Mouse (Mus musculus): ENCODE results near the gene Ephx1. TPM values are rescaled to one million over a fixed set of nuclear protein-coding genes. Genes with fewer than 3 reads are reported as not detected.
"Not testable (repeated sequence)": the region's sequence is repeated elsewhere in the genome, so short reads cannot be mapped to it uniquely, and the experiment has no call there.

Gene Ephx1
- total RNA-seq, 2 experiments from 2014 or later = 29.3 to 31.4 TPM

DNA sequence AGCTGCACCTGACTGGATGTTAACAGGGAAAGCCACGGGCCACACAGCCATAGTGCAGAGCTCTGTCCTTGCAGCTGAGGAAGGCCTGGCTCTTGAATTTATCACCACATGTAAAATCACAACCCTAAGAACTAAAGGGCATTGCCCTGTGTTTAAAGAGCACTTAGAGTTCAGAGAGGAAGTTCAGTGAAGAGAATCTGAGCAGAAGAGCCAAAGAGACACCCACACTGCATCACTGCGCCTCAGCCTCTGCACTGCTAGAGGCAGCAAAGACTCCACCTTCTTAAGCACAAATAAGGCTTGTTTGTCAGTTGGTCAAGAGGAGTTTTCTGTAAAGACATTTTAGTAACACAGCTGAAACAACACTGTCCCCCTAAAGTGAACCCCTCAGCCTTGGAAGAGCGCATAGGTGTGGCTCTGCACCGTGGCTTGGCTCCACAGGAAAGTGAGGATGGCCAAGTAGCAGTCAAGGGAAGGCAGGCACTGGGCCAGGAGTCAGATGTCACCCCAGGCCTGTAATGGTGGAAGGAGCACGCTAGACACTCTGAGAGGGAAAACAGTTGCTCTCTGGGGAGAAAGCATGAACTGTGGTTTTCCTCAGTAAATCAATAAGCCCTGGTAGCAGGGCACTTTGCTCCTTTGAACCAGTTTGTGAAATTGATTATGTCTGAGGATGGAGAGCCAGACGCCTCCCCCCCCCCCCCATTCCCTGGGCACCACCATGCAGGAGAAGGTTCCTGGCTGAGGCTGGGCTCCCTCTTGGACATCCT, 5.8 kb downstream of the Ephx1 start:
- DNase-seq (ENCODE audit: low spot score in 2 of 2) = peak; percentile 51 to 75

DNA sequence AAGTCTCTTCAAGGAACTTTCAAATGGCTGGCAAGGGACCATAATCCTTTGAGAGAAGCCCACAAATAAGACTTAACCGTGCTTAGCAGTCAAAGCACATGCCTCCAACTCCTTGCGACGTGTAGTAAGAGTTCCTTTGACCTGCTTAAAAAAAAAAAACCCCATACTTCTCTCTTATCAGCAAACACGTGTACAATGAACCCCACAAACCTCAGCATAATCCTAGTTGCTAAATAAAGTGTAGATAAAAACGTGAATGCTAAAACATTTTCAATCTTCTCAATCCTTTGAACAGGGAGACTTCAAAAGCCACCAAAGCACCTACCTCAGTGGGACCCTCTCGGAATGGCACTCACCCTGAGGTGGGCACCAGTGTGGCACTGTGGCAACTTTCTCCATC, 7.3 kb downstream of the Ephx1 start:
- no peak for DNase-seq (ENCODE audit: low spot score in 2 of 2)

DNA sequence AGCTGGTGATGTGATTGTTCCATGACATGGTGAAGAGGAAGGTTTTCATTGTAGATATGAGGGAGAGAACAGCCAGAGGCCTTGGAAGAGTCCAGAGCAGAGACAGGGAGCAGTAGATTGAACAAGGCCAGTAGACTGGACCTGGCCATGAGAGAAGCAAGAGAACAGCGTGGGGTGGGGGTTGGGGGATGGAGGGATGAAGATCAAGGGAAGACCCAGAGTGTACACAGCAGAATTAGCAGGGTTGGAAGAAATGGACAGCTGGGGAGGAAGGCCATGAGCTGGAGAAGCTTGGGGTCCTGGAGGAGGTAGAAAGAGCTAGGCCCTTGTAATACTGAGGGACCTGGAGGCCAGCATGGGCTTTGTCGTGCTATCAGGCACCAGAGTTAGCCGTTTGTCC, 8.3 kb downstream of the Ephx1 start:
- DNase-seq (ENCODE audit: low spot score in 2 of 2) = no peak

DNA sequence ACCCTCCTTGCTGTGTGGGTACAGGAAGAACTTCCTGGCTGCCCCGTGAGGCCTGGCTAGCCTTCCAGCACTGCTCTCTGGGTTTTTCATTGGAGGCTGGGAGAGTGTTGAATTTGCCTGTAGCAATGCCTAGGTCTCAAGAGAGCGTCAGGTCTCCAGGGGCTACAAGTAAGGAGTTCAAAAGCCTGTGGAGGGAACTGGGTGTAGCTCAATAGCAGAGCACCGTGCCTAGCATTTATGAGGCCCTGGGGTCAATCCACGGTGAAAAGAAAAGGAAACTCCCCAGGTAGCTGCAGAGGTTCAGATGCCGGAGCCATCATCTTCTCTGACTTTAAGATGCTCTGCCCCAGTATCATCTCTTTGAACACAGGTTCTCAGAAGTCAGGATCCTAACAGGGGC, 9.1 kb downstream of the Ephx1 start:
- DNase-seq (ENCODE audit: low spot score in 2 of 2) = no peak

DNA sequence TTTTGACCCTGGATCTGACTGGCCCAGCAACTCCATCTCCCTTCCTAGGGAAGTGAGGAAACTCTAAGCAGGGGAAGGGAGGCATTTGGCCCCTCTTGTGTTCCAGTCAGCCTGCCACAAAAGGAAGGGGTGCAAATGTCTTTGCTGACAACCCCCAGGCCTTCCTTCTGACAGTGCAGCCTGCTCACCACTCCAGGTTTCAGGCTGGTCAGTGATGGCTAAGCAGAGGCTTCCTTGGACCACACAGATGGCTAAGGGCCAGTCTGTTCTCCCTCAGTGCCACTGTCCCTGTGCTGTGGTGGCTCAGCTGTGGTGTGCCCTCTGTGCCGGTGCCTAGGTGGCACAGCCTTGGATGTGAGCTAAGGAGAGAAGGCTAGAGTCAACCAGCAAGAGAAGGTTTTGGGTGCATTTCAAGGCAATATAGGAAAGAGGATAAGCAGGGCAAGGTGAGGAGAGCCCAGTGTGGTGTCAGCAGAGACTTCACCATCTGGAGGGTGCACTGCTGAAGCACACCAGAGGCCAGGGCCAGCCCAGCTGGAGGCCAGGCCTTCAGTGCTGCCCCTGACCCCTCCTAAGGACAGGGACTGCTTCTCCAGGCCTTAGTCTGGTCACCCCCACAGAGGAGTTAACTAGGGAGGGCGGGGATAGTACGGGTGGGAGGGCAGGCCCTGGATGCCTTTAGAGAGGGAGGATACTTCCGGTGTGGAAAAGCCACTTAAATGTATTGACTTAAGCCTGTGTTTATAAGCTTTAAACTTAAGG, 10.4 kb downstream of the Ephx1 start:
- DNase-seq (ENCODE audit: low spot score in 2 of 2) = no peak

DNA sequence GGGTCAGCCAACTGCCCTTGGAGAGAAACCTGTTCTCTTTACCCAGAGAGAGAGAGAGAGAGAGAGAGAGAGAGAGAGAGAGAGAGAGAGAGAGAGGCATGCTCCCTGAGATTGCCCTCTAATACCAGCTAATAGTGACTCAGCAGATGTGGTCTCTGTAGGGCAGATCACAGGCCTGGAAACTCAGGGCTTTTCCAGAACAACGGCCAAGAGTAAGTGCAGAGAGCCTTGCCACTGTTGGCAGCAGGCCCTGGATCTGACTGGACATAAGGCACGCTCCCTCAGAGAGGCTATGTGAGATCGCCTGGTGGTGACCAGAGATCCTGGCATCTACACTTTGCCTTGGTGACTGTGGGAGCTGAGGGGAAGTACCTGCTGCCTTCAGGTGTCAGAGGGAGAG, 10.9 kb downstream of the Ephx1 start:
- DNase-seq (ENCODE audit: low spot score in 2 of 2) = peak in 1 of 2 experiments; percentile 70

DNA sequence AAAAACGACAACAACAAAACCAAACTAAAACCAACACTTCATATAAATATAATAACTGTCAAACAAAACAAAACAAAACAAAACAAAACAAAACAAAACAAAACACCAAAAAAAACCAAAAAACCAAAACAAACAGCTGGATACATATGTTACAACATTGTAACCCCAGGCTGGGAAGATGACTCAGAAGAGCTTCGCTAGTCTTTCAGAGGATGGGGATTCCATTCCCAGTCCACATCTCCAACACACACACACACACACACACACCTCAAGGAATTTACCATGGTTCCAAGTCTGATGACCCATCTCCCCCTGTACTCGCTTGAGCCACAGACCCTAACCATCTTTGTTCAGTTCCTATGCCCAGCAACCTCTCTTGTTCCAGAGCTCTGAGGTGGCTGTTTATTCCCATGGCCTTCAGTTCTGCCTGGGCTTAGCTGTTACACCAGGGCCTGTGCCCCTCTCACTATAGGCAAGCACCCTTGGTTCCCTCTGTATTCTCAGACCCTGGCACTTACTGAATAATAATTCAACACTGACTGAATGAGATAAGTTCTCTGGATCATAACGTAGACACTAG, 11.6 kb downstream of the Ephx1 start:
- no peak for DNase-seq (ENCODE audit: low spot score in 2 of 2)

DNA sequence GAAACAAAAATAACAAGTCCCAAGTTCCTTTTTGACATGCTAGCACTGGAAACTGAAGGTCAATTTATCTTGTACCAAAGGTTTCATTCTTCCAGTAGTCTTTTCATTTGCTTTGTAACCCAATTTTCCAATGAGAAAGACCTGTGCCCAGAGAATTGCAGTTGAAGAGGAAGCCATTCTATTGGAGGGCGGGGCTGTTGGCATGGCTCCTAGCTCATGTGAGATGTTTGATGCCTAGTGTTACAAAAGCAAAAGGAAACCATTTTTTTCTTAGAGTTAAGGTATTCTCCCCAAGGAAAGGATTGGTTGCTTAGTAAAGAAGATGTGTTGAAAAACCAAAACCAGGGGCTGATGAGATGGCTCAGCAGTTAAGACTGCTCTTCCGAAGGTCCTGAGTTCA, 12.4 kb downstream of the Ephx1 start:
- no peak for DNase-seq (ENCODE audit: low spot score in 2 of 2)

DNA sequence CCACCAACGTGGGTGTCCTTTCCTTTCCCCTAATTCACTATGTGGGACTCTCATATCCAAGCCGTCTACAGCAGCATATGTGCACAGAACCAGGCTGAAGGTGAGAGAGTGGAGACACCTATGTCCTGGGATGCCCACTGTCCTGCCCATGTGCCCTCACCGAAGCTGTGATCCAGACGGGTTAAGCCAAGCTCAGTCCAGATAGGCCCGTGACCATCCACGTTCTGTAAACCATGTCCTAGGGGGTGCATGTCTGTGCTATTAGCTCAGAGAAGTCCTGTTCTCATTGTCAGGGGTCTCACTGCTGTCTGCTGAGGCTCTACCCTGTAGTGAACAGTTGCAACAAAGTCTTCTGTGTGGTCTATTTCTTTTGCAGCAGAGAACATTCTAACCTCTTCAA, 12.9 kb downstream of the Ephx1 start:
- DNase-seq (ENCODE audit: low spot score in 2 of 2) = no peak

DNA sequence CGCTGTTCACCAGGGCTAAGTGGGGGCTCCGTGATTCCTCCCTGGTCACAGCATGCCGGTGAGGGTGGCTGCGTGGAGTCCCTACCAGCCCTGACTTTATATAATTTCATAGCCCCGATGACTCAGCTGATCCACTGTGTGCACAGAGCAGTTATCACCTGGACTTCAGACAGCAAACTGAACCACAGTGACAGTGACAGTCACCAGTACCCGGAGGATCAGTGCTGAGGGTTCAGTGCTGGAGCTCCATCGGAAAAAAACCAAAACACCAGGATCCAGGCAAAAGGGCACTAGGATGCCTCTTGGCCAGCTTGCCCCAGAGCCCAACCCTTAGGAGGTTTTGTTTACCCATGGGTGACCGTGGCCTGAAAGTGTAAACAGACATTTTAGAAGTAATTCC, 15.4 kb downstream of the Ephx1 start:
- DNase-seq (ENCODE audit: low spot score in 2 of 2) = no peak

DNA sequence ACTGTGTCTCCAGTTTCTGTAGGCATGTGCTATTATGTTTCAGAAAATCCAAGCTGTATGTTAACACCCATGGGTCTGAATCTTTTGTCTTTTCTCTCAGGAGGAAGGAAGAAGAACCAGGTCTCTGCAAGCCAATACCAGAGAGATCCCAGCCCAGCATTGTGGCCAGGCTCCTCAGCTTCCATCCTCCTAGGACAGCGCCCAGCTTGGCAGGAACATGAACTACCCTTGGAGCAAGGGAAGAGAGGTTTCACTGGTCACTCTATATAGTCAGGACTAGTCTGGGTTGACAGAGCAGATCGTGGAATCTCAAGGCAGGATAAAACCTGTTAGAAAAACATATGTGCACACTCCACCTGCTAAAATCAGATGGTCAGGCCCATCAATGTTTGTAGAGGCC, 16.9 kb downstream of the Ephx1 start:
- DNase-seq (ENCODE audit: low spot score in 2 of 2) = no peak

DNA sequence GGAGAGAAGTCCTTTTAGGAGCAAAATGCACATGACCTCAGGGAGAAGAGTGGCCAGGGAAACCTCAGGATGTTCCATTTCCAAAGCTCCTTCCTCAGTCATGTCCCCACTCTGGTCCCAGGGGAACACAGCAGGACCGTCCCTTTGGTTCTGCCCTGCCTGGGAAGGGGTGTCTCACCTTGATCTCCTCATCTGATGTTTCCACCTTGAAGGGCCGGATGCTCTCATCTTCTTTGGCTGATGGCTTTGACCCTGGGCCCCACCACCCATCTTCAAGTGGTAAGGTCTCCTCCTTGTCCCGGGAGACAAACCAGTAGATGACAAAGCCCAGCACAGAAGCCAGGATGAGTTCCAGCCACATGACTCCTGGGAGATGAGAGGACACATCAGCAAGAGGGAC, 19.1 kb downstream of the Ephx1 start:
- no peak for DNase-seq (ENCODE audit: low spot score in 2 of 2)

DNA sequence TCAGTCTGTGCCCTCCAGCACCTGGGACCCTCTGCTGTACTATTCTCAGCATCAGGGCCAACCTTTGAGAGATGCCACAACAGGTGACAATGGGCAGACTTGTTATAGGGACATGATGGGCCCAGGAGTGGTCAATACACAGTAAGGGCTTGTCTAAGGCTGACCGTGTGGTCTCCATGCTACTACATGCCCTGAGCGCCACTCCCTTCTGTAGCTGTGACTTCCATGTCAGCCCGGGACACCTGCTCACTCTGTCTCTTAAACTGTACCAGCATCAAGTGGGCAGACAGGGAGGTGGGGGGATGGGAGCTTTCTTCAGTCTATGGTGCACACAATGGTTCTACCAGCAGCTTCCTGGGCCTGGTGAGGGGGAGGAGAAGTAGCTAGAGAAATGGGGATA, 19.5 kb downstream of the Ephx1 start:
- DNase-seq (ENCODE audit: low spot score in 2 of 2) = no peak

DNA sequence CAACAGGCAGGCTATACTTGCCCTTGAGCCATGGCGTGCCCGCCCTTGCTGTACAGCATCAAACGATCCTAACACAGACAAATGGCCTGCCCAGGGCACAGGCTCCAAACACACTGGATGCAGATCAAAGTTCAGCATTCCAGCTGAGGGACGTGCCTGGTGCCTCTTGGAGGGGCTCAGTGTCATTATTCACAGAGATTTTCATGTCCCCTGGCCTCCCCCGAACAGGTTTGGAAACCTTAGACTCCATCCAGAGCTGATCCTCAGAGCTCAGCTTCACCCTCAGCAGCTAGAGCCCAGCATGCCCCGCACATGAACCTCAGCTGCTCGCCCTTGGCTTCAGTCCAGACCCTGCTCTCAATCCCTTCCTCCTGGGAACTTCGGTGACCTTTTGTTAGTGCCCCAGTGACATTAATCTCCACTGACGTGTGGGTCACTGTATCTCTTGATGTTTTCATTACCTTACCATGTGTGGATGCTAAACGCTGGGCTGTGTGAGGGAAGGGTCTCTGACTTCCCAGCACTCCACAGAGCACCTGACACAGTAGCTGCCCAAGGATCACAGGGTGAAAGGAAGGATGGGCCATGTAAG, 20.1 kb downstream of the Ephx1 start:
- no peak for DNase-seq (ENCODE audit: low spot score in 2 of 2)

DNA sequence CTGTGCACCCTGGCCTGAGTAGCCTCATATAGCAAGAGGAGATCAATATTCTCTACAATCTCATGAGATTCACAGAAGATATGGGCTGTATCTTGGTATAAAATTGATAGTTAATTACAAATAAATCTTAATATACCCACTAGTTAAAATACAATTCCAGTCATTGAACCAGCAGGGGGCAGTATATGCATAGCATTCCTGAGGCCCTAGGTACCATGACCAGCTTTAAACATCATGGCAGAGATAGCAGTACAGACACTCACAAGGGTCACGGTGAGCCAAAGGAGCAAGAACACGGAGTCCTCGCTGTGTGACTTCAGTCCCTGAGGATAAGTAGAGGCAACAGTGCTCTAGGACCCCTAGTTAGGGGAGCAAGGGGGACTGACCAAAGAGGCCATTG, 28.6 kb downstream of the Ephx1 start:
- no peak for DNase-seq (ENCODE audit: low spot score in 2 of 2)

DNA sequence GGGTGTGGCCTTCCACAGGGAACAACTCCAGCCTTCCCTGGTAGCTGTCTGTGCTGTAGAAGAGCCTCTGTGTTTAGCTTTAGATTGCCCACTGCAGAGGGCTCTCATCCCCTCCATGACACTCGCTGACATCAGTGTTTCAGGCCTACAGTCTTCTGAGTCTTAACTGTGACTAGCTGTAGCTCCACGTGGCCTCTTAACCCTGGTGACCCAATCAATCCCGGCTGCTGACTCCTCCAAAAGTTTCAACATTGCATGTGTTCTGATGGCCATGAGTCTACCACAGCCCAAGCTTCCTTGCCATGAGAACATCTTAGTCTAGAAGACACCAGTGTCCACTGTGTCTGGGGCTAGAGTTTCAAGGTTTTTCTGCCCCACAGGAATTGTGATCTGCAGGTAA, 30.0 kb downstream of the Ephx1 start:
- DNase-seq (ENCODE audit: low spot score in 2 of 2) = no peak

DNA sequence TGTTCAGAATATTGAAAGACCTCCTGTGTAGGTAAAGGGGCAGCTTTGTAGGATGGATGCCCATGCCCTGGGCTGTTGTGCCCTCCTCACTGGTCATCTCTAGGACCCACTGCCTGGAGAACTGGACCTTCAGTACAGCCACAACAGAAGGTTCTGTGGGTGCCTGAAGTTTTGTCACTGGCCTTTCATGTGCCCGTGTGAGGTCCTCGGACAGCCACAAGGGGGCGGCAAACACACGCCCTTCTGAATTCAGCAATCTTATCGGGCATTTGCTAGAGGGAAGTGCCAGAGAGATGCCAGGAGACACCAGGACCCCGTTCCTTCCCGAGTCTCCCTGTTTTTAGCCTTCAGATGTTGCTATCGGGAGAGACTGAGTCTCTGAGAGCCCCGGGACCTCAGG, 32.9 kb downstream of the Ephx1 start:
- peak; percentile 63 to 70 for DNase-seq (ENCODE audit: low spot score in 2 of 2)

DNA sequence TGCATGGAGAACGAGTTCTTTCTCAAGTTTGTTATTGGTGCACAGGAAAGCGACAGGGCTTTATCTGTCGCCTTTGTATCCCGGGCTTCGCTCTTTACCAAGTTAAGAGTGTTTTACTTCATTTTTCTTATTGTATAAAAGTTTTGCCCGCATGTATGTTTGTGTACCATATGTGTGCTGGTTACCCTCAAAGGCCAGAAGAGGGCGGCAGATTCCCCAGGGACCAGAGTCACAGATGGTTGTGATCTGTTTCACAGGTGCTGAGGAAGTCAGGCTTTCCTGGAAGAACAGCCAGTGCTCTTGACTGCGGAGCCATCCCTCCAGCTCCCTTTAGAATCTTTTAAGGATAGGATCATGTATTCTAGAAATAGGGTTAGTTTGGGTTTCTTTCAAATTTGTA, 34.0 kb downstream of the Ephx1 start:
- no peak for DNase-seq (ENCODE audit: low spot score in 2 of 2)

DNA sequence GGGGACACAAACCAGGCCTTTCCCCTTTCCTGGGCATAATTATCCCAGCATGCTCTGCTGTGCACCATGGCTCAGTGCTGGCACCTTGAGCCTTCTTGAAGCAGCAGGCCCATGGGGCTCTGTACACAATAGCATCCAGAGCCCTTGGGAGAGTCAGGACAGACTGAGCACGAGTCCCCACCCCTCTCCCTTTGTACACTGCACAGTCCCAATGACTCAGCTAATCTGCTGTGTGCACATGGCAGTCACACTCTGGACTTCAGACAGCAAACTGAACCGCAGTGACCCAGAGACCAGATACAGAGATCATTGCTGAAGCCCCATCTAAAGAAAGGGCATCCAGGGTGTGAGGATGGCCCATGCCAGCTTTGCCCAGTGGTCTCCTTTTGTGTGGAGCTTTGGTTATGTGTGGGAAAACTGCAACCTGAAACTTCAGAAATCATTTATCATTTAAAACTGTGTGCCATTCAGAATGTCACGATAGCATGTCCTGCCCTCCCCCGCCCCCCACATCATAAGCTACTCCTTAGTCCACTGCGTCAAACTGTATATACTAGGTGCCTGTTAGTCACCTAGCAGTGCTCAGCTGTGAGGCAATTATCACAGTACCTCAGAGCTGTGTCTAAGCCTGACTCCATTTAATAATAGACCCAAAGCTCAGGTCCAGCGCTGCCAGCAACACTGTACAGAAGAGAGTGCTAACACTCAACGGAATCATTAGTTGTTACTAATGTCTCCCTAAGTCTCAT, 39.2 kb downstream of the Ephx1 start:
- DNase-seq (ENCODE audit: low spot score in 2 of 2) = not testable (repeated sequence)

DNA sequence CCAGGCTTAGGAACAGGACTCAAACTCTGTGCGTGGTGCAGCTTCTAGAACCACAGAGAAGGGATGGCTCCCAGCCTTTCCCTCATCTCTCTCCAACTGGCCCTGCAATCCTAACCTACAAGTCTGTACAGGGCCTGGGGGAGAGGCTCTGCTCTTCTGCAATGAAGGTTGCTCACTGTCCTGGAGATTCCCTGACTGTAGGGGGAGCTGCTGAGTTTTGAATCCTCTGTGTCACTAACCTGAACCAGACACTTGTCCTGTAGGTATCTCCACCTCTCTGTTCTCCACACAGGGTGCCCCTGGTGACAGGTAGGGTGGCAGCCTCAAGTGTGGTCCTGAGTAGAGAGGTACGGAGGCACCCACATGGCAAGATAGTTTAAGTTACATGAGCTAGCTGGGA, 40.2 kb downstream of the Ephx1 start:
- no peak for DNase-seq (ENCODE audit: low spot score in 2 of 2)

DNA sequence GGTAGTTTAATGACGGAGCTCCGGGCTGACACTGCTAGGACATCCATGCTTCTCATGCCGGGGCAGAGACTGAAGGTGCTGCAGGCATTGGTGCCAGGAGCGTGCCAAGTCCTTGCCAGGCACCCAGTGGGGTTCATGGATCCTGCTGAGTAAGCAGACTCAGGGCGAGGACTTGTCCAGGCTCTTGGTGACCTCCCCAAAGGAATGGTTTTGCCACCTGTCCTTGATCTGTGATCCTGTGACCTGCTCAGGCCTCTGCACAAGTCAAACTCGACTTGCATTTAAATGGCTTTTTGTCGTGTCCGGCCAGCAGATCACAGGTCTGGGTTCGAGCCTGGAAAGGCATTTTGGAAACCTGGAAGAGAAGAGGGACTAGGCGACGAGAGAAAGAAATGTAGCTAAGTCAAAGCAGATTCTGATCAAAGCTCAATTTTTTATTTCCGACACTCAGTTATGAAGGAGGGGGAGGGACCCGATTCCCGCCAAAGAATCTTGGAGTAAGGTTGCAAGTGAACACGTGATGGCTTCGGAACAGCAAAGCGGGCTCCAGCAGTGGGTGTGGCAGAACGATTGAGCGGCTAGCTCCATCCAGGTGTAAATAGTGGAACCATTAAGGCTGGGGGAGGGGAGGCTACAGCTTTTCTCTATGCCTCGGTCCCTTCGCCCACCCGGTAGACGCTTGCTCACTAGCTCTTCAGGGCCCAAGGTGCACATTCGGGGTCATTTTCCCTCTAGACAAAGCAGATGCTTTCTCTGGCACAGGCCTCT, 41.0 kb downstream of the Ephx1 start:
- no peak for DNase-seq (ENCODE audit: low spot score in 2 of 2)

Data from gastrocnemius, postnatal 4 days (tissue).